Mouse (Mus musculus): ENCODE data around the gene Ppard. TPM values are rescaled to one million over a fixed set of nuclear protein-coding genes. Genes with fewer than 3 reads are reported as not detected.

Gene Ppard
- polyA plus RNA-seq, 1 experiment from 2014 or later: 0.77 TPM

DNA sequence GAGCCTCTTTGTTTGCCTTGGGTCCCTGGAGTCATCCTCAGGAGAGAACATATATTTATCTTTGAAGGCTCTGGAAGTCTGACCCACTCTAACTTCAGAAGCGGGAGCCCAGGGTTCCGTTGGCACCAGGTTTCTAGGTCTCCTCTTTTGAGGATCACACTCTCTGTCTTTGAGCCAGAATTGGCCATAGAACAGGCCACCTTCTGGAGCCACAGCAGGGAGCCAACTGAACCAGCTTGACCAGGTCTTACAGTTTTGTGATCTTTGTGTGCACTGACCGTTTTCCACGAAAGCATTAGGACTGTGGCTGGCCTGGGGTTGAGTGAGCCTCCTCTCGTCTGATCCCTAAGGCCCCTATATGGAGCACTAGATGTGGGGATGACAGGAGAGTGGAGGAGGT, 2.1 kb downstream of the Ppard start:
- WGBS (ENCODE audit: insufficient replicate concordance): 88% methylated on average over 5 of the region's 5 CpGs
- Histone ChIP-seq H3K27me3 (ENCODE audit: control insufficient read depth, insufficient read depth, low read depth, low read length) (no peaks in the 10 kb centered on the region), H3K27ac (ENCODE audit: low read length) (no peak overlapping the region), H3K9me3 (replicated peaks; ENCODE audit: control insufficient read depth, low read length) (no peaks in the 10 kb centered on the region), H3K36me3 (ENCODE audit: control insufficient read depth, insufficient read depth) (no peaks in the 10 kb centered on the region), H3K4me1 (ENCODE audit: control insufficient read depth, low read depth, low read length) (peaks cover 46% of the 10 kb centered on the region), H3K4me2 (ENCODE audit: low read depth, low read length) (no peak overlapping the region), H3K4me3 (ENCODE audit: low read depth, low read length) (no peak overlapping the region), H3K9ac (ENCODE audit: low read depth, low read length) (no peak overlapping the region)
- ATAC-seq (ENCODE audit: low read depth): no peak

DNA sequence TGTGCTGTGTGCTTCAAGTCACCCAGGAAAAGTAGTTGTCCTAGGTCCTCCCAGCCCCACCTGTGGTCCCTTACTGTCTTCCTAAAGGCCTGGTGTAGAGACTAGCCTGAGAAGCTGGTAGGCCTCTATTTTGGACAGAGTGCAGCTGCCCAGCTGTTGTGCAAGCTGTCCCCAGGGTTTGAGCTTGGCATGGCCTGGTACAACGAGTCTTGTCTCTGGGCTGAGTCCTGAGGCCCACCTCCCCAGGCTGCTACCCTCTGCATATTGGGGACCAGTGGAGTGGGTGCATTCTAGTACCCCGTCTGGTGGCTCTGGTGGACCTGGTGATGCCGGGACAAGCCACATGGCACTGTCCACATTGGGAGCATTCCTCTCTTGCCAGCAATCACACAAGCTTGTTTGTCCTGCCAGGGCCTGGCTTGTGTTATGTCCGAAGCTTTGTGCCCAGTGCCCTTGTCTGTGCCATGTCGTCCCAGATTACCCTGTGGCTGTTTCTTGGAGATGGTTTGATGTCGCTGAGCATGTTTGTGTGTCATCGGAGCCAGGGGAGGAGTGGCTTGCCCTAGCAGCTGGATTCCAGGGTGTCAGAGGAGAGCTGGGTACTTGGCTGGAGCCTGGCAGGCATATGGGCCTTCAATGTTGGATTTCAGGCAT, 3.6 kb downstream of the Ppard start:
- Histone ChIP-seq H3K9me3 (replicated peaks; ENCODE audit: control insufficient read depth, low read length) (no peaks in the 10 kb centered on the region), H3K27me3 (ENCODE audit: control insufficient read depth, insufficient read depth, low read depth, low read length) (no peaks in the 10 kb centered on the region), H3K27ac (ENCODE audit: low read length) (no peak overlapping the region), H3K9ac (ENCODE audit: low read depth, low read length) (peak overlapping the region; percentile 35; the same call in 1 of the 2 replicates), H3K4me2 (ENCODE audit: low read depth, low read length) (peak overlapping the region; percentile 10; the same call in 1 of the 2 replicates), H3K4me1 (ENCODE audit: control insufficient read depth, low read depth, low read length) (peaks cover 48% of the 10 kb centered on the region), H3K4me3 (ENCODE audit: low read depth, low read length) (no peak overlapping the region), H3K36me3 (ENCODE audit: control insufficient read depth, insufficient read depth) (no peaks in the 10 kb centered on the region)
- ATAC-seq (ENCODE audit: low read depth): no peak
- WGBS (ENCODE audit: insufficient replicate concordance): 73% methylated on average over 7 of the region's 7 CpGs

DNA sequence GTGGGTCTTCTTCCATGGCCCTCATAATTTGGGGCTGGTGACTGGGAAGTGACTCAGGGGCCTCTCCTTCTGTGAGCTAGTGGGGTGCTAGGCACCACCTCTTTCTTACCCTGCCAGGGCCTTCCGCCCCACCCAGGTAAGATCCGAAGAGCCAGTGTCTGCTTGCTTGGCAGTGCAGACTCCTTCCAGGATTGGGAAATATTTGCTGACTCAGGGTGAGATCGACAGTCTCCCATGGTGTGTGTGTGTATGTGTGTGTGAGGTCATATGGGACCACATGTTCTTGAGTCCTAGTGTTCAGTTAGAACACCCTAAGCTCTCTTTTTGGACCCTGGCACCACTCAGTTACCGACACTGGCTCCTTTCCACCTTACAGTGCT, 4.1 kb downstream of the Ppard start:
- H3K36me3 ChIP-seq (ENCODE audit: control insufficient read depth, insufficient read depth): no peaks in the 10 kb centered on the region
- ATAC-seq (ENCODE audit: low read depth): peak; percentile 7; the same call in 1 of the 2 replicates
- no peaks in the 10 kb centered on the region for H3K9me3 ChIP-seq (replicated peaks; ENCODE audit: control insufficient read depth, low read length)
- H3K4me3 ChIP-seq (ENCODE audit: low read depth, low read length): no peak overlapping the region
- no peaks in the 10 kb centered on the region for H3K27me3 ChIP-seq (ENCODE audit: control insufficient read depth, insufficient read depth, low read depth, low read length)
- no peak overlapping the region for H3K27ac ChIP-seq (ENCODE audit: low read length)
- H3K4me2 ChIP-seq (ENCODE audit: low read depth, low read length): peak overlapping the region; percentile 10; the same call in 1 of the 2 replicates
- peak overlapping the region; percentile 35; the same call in 1 of the 2 replicates for H3K9ac ChIP-seq (ENCODE audit: low read depth, low read length)
- WGBS (ENCODE audit: insufficient replicate concordance): 64% methylated on average over 4 of the region's 4 CpGs
- H3K4me1 ChIP-seq (ENCODE audit: control insufficient read depth, low read depth, low read length): peaks cover 48% of the 10 kb centered on the region

DNA sequence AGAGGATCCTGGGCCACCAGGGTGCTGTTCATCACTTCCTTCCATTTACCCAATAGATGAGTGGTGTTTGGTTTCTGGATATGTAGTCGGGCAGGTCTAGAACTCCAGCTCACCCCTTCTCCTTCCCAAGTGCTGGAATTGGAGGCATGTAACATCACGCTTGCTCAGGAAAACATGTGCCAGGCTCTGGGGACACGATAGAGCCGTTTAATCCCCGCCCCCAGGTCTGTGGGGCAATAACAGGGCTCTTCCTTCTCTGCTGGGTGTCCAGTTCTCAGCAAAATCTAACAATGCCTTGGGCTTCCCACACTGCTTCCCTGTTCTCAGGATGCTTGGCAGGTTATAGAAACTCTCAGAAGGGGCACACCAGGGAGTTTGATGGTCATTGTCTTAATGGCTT, 4.9 kb downstream of the Ppard start:
- H3K36me3 ChIP-seq (ENCODE audit: control insufficient read depth, insufficient read depth): no peaks in the 10 kb centered on the region
- no peaks in the 10 kb centered on the region for H3K27me3 ChIP-seq (ENCODE audit: control insufficient read depth, insufficient read depth, low read depth, low read length)
- peak overlapping the region; percentile 49 for H3K9ac ChIP-seq (ENCODE audit: low read depth, low read length)
- H3K9me3 ChIP-seq (replicated peaks; ENCODE audit: control insufficient read depth, low read length): no peaks in the 10 kb centered on the region
- peak overlapping the region; percentile 58; the same call in 1 of the 2 replicates for H3K27ac ChIP-seq (ENCODE audit: low read length)
- H3K4me3 ChIP-seq (ENCODE audit: low read depth, low read length): no peak overlapping the region
- WGBS (ENCODE audit: insufficient replicate concordance): 67% methylated on average over 5 of the region's 5 CpGs
- ATAC-seq (ENCODE audit: low read depth): no peak
- H3K4me2 ChIP-seq (ENCODE audit: low read depth, low read length): peak overlapping the region; percentile 30
- peaks cover 43% of the 10 kb centered on the region for H3K4me1 ChIP-seq (ENCODE audit: control insufficient read depth, low read depth, low read length)

DNA sequence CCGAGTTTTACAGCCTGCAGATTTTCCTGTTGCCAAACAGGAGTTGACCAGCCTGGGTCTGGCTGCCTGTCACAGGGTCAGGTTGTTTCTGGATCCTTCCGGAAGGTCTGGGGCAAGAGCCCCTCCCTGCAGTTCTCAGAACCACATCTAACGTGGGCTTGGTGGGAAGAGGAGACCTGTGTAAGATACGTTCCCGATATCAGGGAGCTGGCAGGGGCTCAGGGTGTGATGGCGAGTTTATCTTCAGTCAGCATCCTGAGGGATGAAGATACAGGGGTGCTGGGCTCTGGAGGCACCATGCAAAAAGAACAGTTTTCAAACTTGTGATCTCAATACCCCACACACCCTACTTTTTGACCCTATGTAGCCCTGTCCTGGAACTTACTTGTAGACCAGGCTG, 5.4 kb downstream of the Ppard start:
- Histone ChIP-seq H3K9me3 (replicated peaks; ENCODE audit: control insufficient read depth, low read length) (no peaks in the 10 kb centered on the region), H3K27ac (ENCODE audit: low read length) (peak overlapping the region; percentile 58; the same call in 1 of the 2 replicates), H3K4me2 (ENCODE audit: low read depth, low read length) (peak overlapping the region; percentile 30), H3K27me3 (ENCODE audit: control insufficient read depth, insufficient read depth, low read depth, low read length) (no peaks in the 10 kb centered on the region), H3K9ac (ENCODE audit: low read depth, low read length) (peak overlapping the region; percentile 49), H3K36me3 (ENCODE audit: control insufficient read depth, insufficient read depth) (no peaks in the 10 kb centered on the region), H3K4me3 (ENCODE audit: low read depth, low read length) (no peak overlapping the region), H3K4me1 (ENCODE audit: control insufficient read depth, low read depth, low read length) (peaks cover 43% of the 10 kb centered on the region)
- ATAC-seq (ENCODE audit: low read depth): peak; percentile 70
- 34% methylated on average over 6 of the region's 6 CpGs for WGBS (ENCODE audit: insufficient replicate concordance)

DNA sequence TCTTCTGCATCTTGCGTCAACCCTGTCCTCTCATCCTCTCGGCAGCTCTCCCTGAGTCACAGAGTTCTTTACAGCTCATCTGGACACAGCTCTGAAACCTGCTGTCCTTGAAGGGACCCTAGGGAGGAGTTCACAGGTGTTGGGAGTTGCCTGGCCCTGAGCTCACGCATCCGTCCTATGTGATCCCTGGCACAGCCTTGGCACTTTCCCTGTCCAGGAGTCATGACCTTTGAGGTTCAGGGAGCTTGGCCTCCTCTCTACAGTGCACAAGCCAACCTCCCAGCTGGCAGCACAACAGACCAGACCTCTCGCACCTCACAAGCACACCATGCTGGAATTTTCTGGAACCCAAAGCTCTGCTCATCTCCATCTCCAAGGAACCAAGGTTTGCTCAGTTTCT, 8.3 kb downstream of the Ppard start:
- no peak overlapping the region for H3K4me2 ChIP-seq (ENCODE audit: low read depth, low read length)
- no peaks in the 10 kb centered on the region for H3K9me3 ChIP-seq (replicated peaks; ENCODE audit: control insufficient read depth, low read length)
- no peak overlapping the region for H3K27ac ChIP-seq (ENCODE audit: low read length)
- peaks cover 40% of the 10 kb centered on the region for H3K4me1 ChIP-seq (ENCODE audit: control insufficient read depth, low read depth, low read length)
- H3K4me3 ChIP-seq (ENCODE audit: low read depth, low read length): no peak overlapping the region
- no peaks in the 10 kb centered on the region for H3K36me3 ChIP-seq (ENCODE audit: control insufficient read depth, insufficient read depth)
- 78% methylated on average over 5 of the region's 5 CpGs for WGBS (ENCODE audit: insufficient replicate concordance)
- H3K27me3 ChIP-seq (ENCODE audit: control insufficient read depth, insufficient read depth, low read depth, low read length): no peaks in the 10 kb centered on the region
- ATAC-seq (ENCODE audit: low read depth): no peak
- no peak overlapping the region for H3K9ac ChIP-seq (ENCODE audit: low read depth, low read length)

DNA sequence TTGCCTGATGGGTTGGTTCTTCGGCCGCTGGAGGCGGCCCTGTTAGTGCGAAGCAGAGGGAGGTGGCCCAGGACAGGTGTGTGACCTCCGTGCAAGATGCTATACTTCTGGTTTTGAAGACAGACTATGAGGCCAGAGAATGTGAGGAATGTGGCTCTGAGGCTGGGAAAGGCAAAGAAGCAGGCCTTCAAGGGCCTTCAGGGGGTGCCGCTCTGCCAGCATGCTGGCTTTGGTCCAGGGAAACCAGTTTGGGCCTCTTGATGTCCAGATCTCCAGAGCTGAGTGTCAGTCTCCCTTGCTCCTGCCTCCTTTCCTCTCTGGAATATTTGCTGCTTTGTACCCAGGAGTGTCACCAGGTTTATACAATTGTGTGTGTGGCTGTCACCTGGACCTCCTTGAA, 9.8 kb downstream of the Ppard start:
- WGBS (ENCODE audit: insufficient replicate concordance): 82% methylated on average over 6 of the region's 6 CpGs
- Histone ChIP-seq H3K36me3 (ENCODE audit: control insufficient read depth, insufficient read depth) (no peaks in the 10 kb centered on the region), H3K27ac (ENCODE audit: low read length) (no peak overlapping the region), H3K27me3 (ENCODE audit: control insufficient read depth, insufficient read depth, low read depth, low read length) (no peaks in the 10 kb centered on the region), H3K4me1 (ENCODE audit: control insufficient read depth, low read depth, low read length) (peaks cover 34% of the 10 kb centered on the region), H3K4me3 (ENCODE audit: low read depth, low read length) (no peak overlapping the region), H3K9me3 (replicated peaks; ENCODE audit: control insufficient read depth, low read length) (no peaks in the 10 kb centered on the region), H3K4me2 (ENCODE audit: low read depth, low read length) (no peak overlapping the region), H3K9ac (ENCODE audit: low read depth, low read length) (no peak overlapping the region)
- no peak for ATAC-seq (ENCODE audit: low read depth)

DNA sequence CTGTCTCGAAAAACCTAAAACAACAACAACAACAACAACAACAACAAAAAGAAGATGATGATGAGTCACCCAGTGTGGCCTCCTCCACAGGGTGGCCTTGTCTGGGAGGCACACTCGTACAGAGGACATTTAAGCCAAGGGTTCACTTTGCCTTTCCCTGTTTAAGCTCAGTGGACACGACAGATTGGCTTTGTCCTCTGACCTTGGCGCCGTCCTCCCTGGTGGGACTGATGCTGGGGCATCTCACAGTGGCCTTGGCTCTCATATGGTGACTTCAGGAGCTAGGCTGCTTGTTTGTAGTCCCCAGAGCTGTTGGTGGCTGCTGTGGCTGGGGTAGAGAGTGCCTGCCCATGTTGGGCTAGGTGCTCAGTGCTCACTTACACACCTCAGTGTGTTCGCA, 11.7 kb downstream of the Ppard start:
- 0 out of 2 replicates have a peak, but pooled peaks have one; percentile 4 for ATAC-seq (ENCODE audit: low read depth)
- H3K9ac ChIP-seq (ENCODE audit: low read depth, low read length): no peak overlapping the region
- no peaks in the 10 kb centered on the region for H3K9me3 ChIP-seq (replicated peaks; ENCODE audit: control insufficient read depth, low read length)
- H3K4me1 ChIP-seq (ENCODE audit: control insufficient read depth, low read depth, low read length): peaks cover 33% of the 10 kb centered on the region
- no peak overlapping the region for H3K27ac ChIP-seq (ENCODE audit: low read length)
- whole genome bisulfite sequencing (ENCODE audit: insufficient replicate concordance): 73% methylated on average over 6 of the region's 6 CpGs
- no peak overlapping the region for H3K4me2 ChIP-seq (ENCODE audit: low read depth, low read length)
- no peak overlapping the region for H3K4me3 ChIP-seq (ENCODE audit: low read depth, low read length)
- H3K27me3 ChIP-seq (ENCODE audit: control insufficient read depth, insufficient read depth, low read depth, low read length): no peaks in the 10 kb centered on the region
- no peaks in the 10 kb centered on the region for H3K36me3 ChIP-seq (ENCODE audit: control insufficient read depth, insufficient read depth)

DNA sequence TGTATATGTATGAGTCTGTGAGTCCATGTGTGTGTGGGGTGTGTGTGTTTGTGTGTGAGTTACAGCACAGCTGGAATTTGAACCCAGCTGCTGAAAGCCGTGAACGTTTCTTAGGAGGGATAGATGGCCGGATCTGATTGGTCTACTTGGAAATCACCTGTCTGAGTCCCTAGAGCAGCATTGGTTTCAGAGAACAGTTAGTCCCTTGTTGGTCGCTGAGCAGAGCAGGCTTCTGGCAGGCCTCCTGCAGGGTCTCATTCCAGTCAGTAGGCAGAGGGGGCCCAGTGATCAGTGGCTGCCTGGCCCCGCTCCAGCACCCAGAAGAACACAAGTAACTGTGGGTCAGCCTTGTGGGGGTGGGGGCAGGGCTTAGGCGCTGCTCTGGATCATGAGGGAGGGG, 12.2 kb downstream of the Ppard start:
- peak; percentile 37 for ATAC-seq (ENCODE audit: low read depth)
- no peak overlapping the region for H3K27ac ChIP-seq (ENCODE audit: low read length)
- H3K4me3 ChIP-seq (ENCODE audit: low read depth, low read length): no peak overlapping the region
- H3K9me3 ChIP-seq (replicated peaks; ENCODE audit: control insufficient read depth, low read length): no peaks in the 10 kb centered on the region
- peaks cover 33% of the 10 kb centered on the region for H3K4me1 ChIP-seq (ENCODE audit: control insufficient read depth, low read depth, low read length)
- no peak overlapping the region for H3K9ac ChIP-seq (ENCODE audit: low read depth, low read length)
- H3K4me2 ChIP-seq (ENCODE audit: low read depth, low read length): no peak overlapping the region
- 59% methylated on average over 6 of the region's 6 CpGs for WGBS (ENCODE audit: insufficient replicate concordance)
- H3K36me3 ChIP-seq (ENCODE audit: control insufficient read depth, insufficient read depth): no peaks in the 10 kb centered on the region
- no peaks in the 10 kb centered on the region for H3K27me3 ChIP-seq (ENCODE audit: control insufficient read depth, insufficient read depth, low read depth, low read length)

Data from liver, embryonic 16.5 days (tissue).